18 mouse cellular contexts compared by ENCODE assay signal in genomic region chr2:35407878-35408277, GRCm38 (mm10). TPM values are rescaled to one million over a fixed set of nuclear protein-coding genes. Genes with fewer than 3 reads are reported as not detected.
"Had no signal": no experiment of that assay in that cellular context is flagged by ENCODE, and none has a peak within 500 bp of the region (broad histone marks: within the 10 kb centered on the region; RNA-seq: fewer than 3 reads in every experiment).

No protein-coding gene starts in this region.

- H3K4me2 ChIP-seq: liver, embryonic 11.5 days; liver, embryonic 15.5 days; midbrain, embryonic 13.5 days; neural tube, embryonic 12.5 days had no signal

- H3K9ac ChIP-seq: liver, embryonic 15.5 days; midbrain, embryonic 13.5 days; neural tube, embryonic 12.5 days had no signal

- ATAC-seq: lung, postnatal 0 days; midbrain, embryonic 13.5 days had no signal

- H3K4me1 ChIP-seq: midbrain, embryonic 13.5 days; neural tube, embryonic 12.5 days had no signal

- H3K9me3 ChIP-seq: limb, embryonic 10.5 days; liver, embryonic 15.5 days; midbrain, embryonic 13.5 days; neural tube, embryonic 12.5 days had no signal

- H3K4me3 ChIP-seq: left cerebral cortex, adult 2 months; limb, embryonic 10.5 days; liver, embryonic 15.5 days; midbrain, embryonic 13.5 days; neural tube, embryonic 12.5 days had no signal

- H3K27me3 ChIP-seq: liver, embryonic 15.5 days; midbrain, embryonic 13.5 days; neural tube, embryonic 12.5 days had no signal

- H3K36me3 ChIP-seq: limb, embryonic 10.5 days; midbrain, embryonic 13.5 days; neural tube, embryonic 12.5 days had no signal

- DNase-seq: kidney, postnatal 14 days; lung, adult 2 months; thymus, postnatal 4 days had no signal

- H3K27ac ChIP-seq: left cerebral cortex, adult 2 months; limb, embryonic 10.5 days; liver, embryonic 15.5 days; macrophage; midbrain, embryonic 13.5 days; neural tube, embryonic 12.5 days; stomach, postnatal 0 days had no signal

RNA-seq across cellular contexts. Expression of gene 4930402F06Rik, which starts 10.9 kb away (rescaled TPM):
- total RNA-seq: layer of hippocampus, postnatal 25 days; left cerebral cortex, adult 2 months; left cerebral cortex, postnatal 14 days; midbrain, postnatal 0 days; neutrophil, adult 5-6 weeks had no signal
- polyA plus RNA-seq: large intestine, adult 2 months; limb, embryonic 10.5 days; limb, embryonic 14.5 days; liver, embryonic 11.5 days; liver, embryonic 15.5 days; lung, adult 2 months; lung, postnatal 0 days; macrophage; midbrain, embryonic 13.5 days; midbrain, postnatal 0 days; neural tube, embryonic 12.5 days; stomach, postnatal 0 days had no signal

RNA-seq across cellular contexts. Expression of gene 4930568D16Rik, which starts 40.3 kb away (rescaled TPM):
- total RNA-seq: layer of hippocampus, postnatal 25 days; left cerebral cortex, adult 2 months; left cerebral cortex, postnatal 14 days; midbrain, postnatal 0 days; neutrophil, adult 5-6 weeks had no signal
- polyA plus RNA-seq: large intestine, adult 2 months; limb, embryonic 10.5 days; limb, embryonic 14.5 days; liver, embryonic 11.5 days; liver, embryonic 15.5 days; lung, adult 2 months; lung, postnatal 0 days; macrophage; midbrain, embryonic 13.5 days; midbrain, postnatal 0 days; neural tube, embryonic 12.5 days; stomach, postnatal 0 days had no signal
